Mouse (Mus musculus) embryonic facial prominence, embryonic 11.5 days (tissue): ENCODE measurements around the gene Cfap99. TPM values are rescaled to one million over a fixed set of nuclear protein-coding genes. Genes with fewer than 3 reads are reported as not detected.
A peak's percentile ranks its signal among the peaks of the same experiment; 100 is the strongest.

Experiments
- ATAC-seq: fragments of 200-750 bp; cut with Nextera tagmentation; replicated peaks from 2 replicates; pipeline ENCODE4 v1.8.0; 2017; ENCODE audit warnings: low read depth; ENCODE audit not compliant: insufficient number of reproducible peaks, low FRiP score, low TSS enrichment
- DNase-seq: peaks from one replicate; pipeline ENCODE4 v3.0.0-alpha.2; 2015; ENCODE audit warnings: low spot score
- H3K27ac ChIP-seq: fragments of 300-500 bp; sonication (generic); replicated peaks from 2 replicates; pipeline ENCODE4 v1.5.1; 2014; ENCODE audit warnings: mild to moderate bottlenecking, low read depth, low read length, control low read depth
- H3K27me3 ChIP-seq: fragments of 300-500 bp; sonication (generic); 2 replicates; pipeline ENCODE4 v1.6.1; 2014; ENCODE audit warnings: mild to moderate bottlenecking, low read length, moderate library complexity, mixed read lengths; ENCODE audit not compliant: control insufficient read depth, insufficient read depth
- H3K36me3 ChIP-seq: fragments of 300-500 bp; sonication (generic); replicated peaks from 2 replicates; pipeline ENCODE4 v1.6.1; 2014; ENCODE audit warnings: low read depth, mild to moderate bottlenecking, low read length, moderate library complexity, mixed read lengths; ENCODE audit not compliant: control insufficient read depth, insufficient read depth
- H3K4me1 ChIP-seq: fragments of 300-500 bp; sonication (generic); 2 replicates; pipeline ENCODE4 v1.6.1; 2014; ENCODE audit warnings: low read length, mixed read lengths; ENCODE audit not compliant: control insufficient read depth, insufficient read depth
- H3K4me2 ChIP-seq: fragments of 300-500 bp; sonication (generic); 2 replicates; pipeline ENCODE4 v1.6.1; 2014; ENCODE audit warnings: low read depth, mild to moderate bottlenecking, control low read depth, low read length, moderate library complexity
- H3K4me3 ChIP-seq: fragments of 300-500 bp; sonication (generic); 2 replicates; pipeline ENCODE4 v1.5.1; 2014; ENCODE audit warnings: low read depth, low read length, control low read depth
- H3K9ac ChIP-seq: fragments of 300-500 bp; sonication (generic); replicated peaks from 2 replicates; pipeline ENCODE4 v1.6.1; 2014; ENCODE audit warnings: mild to moderate bottlenecking, control low read depth, low read length
- H3K9me3 ChIP-seq: fragments of 300-500 bp; sonication (generic); replicated peaks from 2 replicates; pipeline ENCODE4 v1.6.1; 2016; ENCODE audit warnings: mild to moderate bottlenecking, low read length, inconsistent platforms, mixed read lengths; ENCODE audit not compliant: control insufficient read depth
- WGBS: fragments of 180-500 bp; shearing (Covaris S2); extraction: QIAGEN DNeasy Blood & Tissue Kit; methylation state at CpG from one replicate; pipeline ENCODE4 v1.1.7; 2014; 5-methylcytosine and 5-hydroxymethylcytosine counted together
- polyA plus RNA-seq: library from polyadenylated mRNA; unstranded; fragments of >200 nt; fragmentation: Nextera tagmentation; extraction: Ambion mirVana; gene quantifications from 2 replicates; pipeline ENCODE4 v1.2.1, GENCODE M21; 2014

Cfap99 gene
- polyA plus RNA-seq, 1 experiment from 2014 or later: not detected

GRCm38 (mm10) chr5:34370022-34370823 lies 81.8 kb downstream of the Cfap99 start:
- Histone ChIP-seq H3K9me3 (no peaks in the 10 kb centered on the region), H3K36me3 (no peaks in the 10 kb centered on the region), H3K4me2 (peak overlapping the region; percentile 34), H3K9ac (peak overlapping the region; percentile 89), H3K4me1 (no peaks in the 10 kb centered on the region), H3K4me3 (peak overlapping the region; percentile 90), H3K27me3 (no peaks in the 10 kb centered on the region), H3K27ac (no peak overlapping the region; the same call in 1 of the 2 replicates)
- ATAC-seq: no peak
- peak; percentile 34 for DNase-seq
- under 1% methylated on average over 46 of the region's 114 CpGs for WGBS

GRCm38 (mm10) chr5:34370840-34371239 lies 82.4 kb downstream of the Cfap99 start:
- 38% methylated on average over 8 of the region's 8 CpGs for WGBS
- no peaks in the 10 kb centered on the region for H3K36me3 ChIP-seq
- no peak for ATAC-seq
- H3K27me3 ChIP-seq: no peaks in the 10 kb centered on the region
- peak overlapping the region; percentile 89 for H3K9ac ChIP-seq
- no peak for DNase-seq
- H3K4me1 ChIP-seq: no peaks in the 10 kb centered on the region
- peak overlapping the region; percentile 34 for H3K4me2 ChIP-seq
- peak overlapping the region; percentile 90 for H3K4me3 ChIP-seq
- no peaks in the 10 kb centered on the region for H3K9me3 ChIP-seq
- H3K27ac ChIP-seq: no peak overlapping the region

- H3K27me3 ChIP-seq: no peaks in the 10 kb centered on the region
- H3K4me3 ChIP-seq: no peak overlapping the region
- no peak overlapping the region for H3K4me2 ChIP-seq
- no peaks in the 10 kb centered on the region for H3K4me1 ChIP-seq
- ATAC-seq (no peak), DNase-seq (no peak)
- no peak overlapping the region for H3K27ac ChIP-seq
- no peaks in the 10 kb centered on the region for H3K9me3 ChIP-seq
- no peak overlapping the region for H3K9ac ChIP-seq
- no peaks in the 10 kb centered on the region for H3K36me3 ChIP-seq
Measured at GRCm38 (mm10) chr5:34372141-34372540, 83.7 kb downstream of the Cfap99 start.

GRCm38 (mm10) chr5:34372541-34372940 lies 84.1 kb downstream of the Cfap99 start:
- H3K4me3 ChIP-seq: no peak overlapping the region
- no peak for ATAC-seq
- no peaks in the 10 kb centered on the region for H3K36me3 ChIP-seq
- DNase-seq: no peak
- no peak overlapping the region for H3K9ac ChIP-seq
- H3K9me3 ChIP-seq: no peaks in the 10 kb centered on the region
- no peak overlapping the region for H3K4me2 ChIP-seq
- H3K27ac ChIP-seq: no peak overlapping the region
- no peaks in the 10 kb centered on the region for H3K4me1 ChIP-seq
- no peaks in the 10 kb centered on the region for H3K27me3 ChIP-seq

Other genes starting within 250 kb of the Cfap99 start
- 0.21 and 0.99 TPM in 2 replicates for gene Poln, start 119.2 kb upstream of the Cfap99 start, polyA plus RNA-seq
- 59.5 and 72.1 TPM in 2 replicates for gene Haus3, start 119.1 kb upstream of the Cfap99 start, polyA plus RNA-seq
- gene Mxd4, start 100.9 kb upstream of the Cfap99 start, polyA plus RNA-seq: 17.7 and 25.5 TPM in 2 replicates
- gene Zfyve28, start 151 bp upstream of the Cfap99 start, polyA plus RNA-seq: 0.24 and 0.64 TPM in 2 replicates
- gene Rnf4, start 47.7 kb downstream of the Cfap99 start, polyA plus RNA-seq: 209 and 210 TPM in 2 replicates
- 13.1 and 13.6 TPM in 2 replicates for gene Fam193a, start 81.3 kb downstream of the Cfap99 start, polyA plus RNA-seq
- gene Tnip2, start 225.4 kb downstream of the Cfap99 start, polyA plus RNA-seq: 3.4 and 6.4 TPM in 2 replicates
- gene Sh3bp2, start 237.2 kb downstream of the Cfap99 start, polyA plus RNA-seq: 7.4 and 10.4 TPM in 2 replicates